Mouse (Mus musculus) heart, embryonic 15.5 days (tissue): ENCODE measurements around the gene Slfn9. TPM values are rescaled to one million over a fixed set of nuclear protein-coding genes. Genes with fewer than 3 reads are reported as not detected.
A peak's percentile ranks its signal among the peaks of the same experiment; 100 is the strongest.
"Not testable (repeated sequence)": the region's sequence is repeated elsewhere in the genome, so short reads cannot be mapped to it uniquely, and the experiment has no call there.

Experiments
- ATAC-seq: fragments of 200-750 bp; cut with Nextera tagmentation; replicated peaks from 2 replicates; pipeline ENCODE4 v1.8.0; 2017; ENCODE audit warnings: low read depth, moderate TSS enrichment; ENCODE audit not compliant: insufficient number of reproducible peaks, insufficient read depth, low FRiP score
- H3K27ac ChIP-seq: fragments of 300-500 bp; sonication (generic); 2 replicates; pipeline ENCODE4 v1.5.1; 2015; ENCODE audit warnings: mild to moderate bottlenecking, inconsistent platforms
- H3K27me3 ChIP-seq: fragments of 300-500 bp; sonication (generic); 2 replicates; pipeline ENCODE4 v1.6.1; 2015; ENCODE audit warnings: inconsistent platforms
- H3K36me3 ChIP-seq: fragments of 300-500 bp; sonication (generic); 2 replicates; pipeline ENCODE4 v1.6.1; 2015; ENCODE audit warnings: mild to moderate bottlenecking, inconsistent platforms
- H3K4me1 ChIP-seq: fragments of 300-500 bp; sonication (generic); replicated peaks from 2 replicates; pipeline ENCODE4 v1.6.1; 2015; ENCODE audit warnings: inconsistent platforms
- H3K4me2 ChIP-seq: fragments of 300-500 bp; sonication (generic); 2 replicates; pipeline ENCODE4 v1.6.1; 2015; ENCODE audit warnings: inconsistent platforms, mild to moderate bottlenecking, moderate library complexity
- H3K4me3 ChIP-seq: fragments of 300-500 bp; sonication (generic); 2 replicates; pipeline ENCODE4 v1.5.1; 2015; ENCODE audit warnings: mild to moderate bottlenecking, inconsistent platforms
- H3K9ac ChIP-seq: fragments of 300-500 bp; sonication (generic); 2 replicates; pipeline ENCODE4 v1.6.1; 2015; ENCODE audit warnings: mild to moderate bottlenecking, inconsistent platforms
- H3K9me3 ChIP-seq: fragments of 300-500 bp; sonication (generic); replicated peaks from 2 replicates; pipeline ENCODE4 v1.6.1; 2016; ENCODE audit warnings: inconsistent platforms
- WGBS: fragments of 180-500 bp; shearing (Covaris S2); methylation state at CpG from one replicate; pipeline ENCODE4 v1.1.7; 2015; ENCODE audit warnings: mixed read lengths; 5-methylcytosine and 5-hydroxymethylcytosine counted together
- polyA plus RNA-seq: library from polyadenylated mRNA; unstranded; fragments of >200 nt; fragmentation: Nextera tagmentation; extraction: Ambion mirVana; gene quantifications from 2 replicates; pipeline ENCODE4 v1.2.1, GENCODE M21; 2015

Gene Slfn9
- polyA plus RNA-seq: 10.7 and 15.5 TPM in 2 replicates

DNA sequence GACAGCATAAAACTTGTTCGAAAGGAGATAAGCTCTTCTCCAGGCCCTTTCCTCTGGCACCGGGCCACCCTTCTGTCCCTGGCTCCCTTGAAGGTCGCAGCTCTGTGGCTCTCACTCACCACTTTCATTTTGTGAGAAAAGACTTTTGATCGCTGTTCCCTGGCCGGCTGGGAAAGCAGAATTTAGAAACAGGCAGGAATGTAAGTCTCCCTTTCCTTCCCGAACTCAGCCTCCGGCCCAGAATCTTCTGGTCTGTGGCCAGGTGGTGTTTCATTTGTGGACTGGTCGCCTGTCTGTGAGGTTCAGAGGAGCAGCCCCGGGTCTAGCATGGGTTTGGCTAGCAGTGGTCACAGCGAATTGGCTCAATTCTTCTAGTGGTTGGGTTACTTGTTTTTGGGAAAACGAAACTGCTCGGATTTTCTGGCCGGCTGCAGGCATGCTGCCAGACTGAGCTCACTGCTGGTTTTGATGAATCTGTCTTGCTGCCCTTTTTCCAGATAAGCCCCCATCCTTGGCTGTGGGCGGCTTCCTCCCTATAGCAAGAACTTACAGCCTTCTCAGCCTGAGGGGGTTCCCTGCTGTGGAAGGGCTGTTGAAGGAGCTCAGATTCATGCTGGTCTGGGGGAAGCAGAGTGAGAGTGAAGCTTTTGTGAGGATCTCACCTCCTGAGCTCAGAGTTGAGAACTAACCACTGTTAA, at the start of gene Slfn9:
TSS of gene Slfn9 (minus strand) at position 362 of the 698 bp plus-strand sequence.
- Histone ChIP-seq H3K4me2 (peak within 1 kb of the TSS; percentile 82), H3K27ac (peak within 1 kb of the TSS; percentile 90), H3K9ac (peak within 1 kb of the TSS; percentile 69), H3K9me3 (no peaks in the 10 kb centered on the region), H3K27me3 (no peaks in the 10 kb centered on the region), H3K4me3 (peak within 1 kb of the TSS; percentile 59), H3K4me1 (peaks cover 17% of the 10 kb centered on the region), H3K36me3 (no peaks in the 10 kb centered on the region; the same call in 1 of the 2 replicates)
- no peak; the same call in 1 of the 2 replicates for ATAC-seq
- WGBS: under 1% methylated on average over 14 of the region's 14 CpGs

- Histone ChIP-seq H3K36me3 (no peaks in the 10 kb centered on the region), H3K4me2 (no peak overlapping the region), H3K9ac (no peak overlapping the region), H3K4me3 (no peak overlapping the region), H3K9me3 (no peaks in the 10 kb centered on the region), H3K27me3 (no peaks in the 10 kb centered on the region; the same call in 1 of the 2 replicates), H3K4me1 (0 out of 2 replicates have a peak, but pooled peaks cover 2% of the 10 kb centered on the region), H3K27ac (no peak overlapping the region)
- no peak for ATAC-seq
These were observed 49.4 kb upstream of the Slfn9 start for GRCm38 (mm10) chr11:83041000-83041399.

- Histone ChIP-seq H3K4me1 (0 out of 2 replicates have a peak, but pooled peaks cover 2% of the 10 kb centered on the region), H3K4me2 (peak overlapping the region; percentile 61), H3K36me3 (no peaks in the 10 kb centered on the region), H3K9me3 (no peaks in the 10 kb centered on the region), H3K27me3 (no peaks in the 10 kb centered on the region; the same call in 1 of the 2 replicates), H3K27ac (no peak overlapping the region), H3K4me3 (peak overlapping the region; percentile 37), H3K9ac (no peak overlapping the region)
- WGBS: 17% methylated on average over 1 of the region's 1 CpGs
- no peak for ATAC-seq
These were observed 48.7 kb upstream of the Slfn9 start for GRCm38 (mm10) chr11:83040325-83040724.

DNA sequence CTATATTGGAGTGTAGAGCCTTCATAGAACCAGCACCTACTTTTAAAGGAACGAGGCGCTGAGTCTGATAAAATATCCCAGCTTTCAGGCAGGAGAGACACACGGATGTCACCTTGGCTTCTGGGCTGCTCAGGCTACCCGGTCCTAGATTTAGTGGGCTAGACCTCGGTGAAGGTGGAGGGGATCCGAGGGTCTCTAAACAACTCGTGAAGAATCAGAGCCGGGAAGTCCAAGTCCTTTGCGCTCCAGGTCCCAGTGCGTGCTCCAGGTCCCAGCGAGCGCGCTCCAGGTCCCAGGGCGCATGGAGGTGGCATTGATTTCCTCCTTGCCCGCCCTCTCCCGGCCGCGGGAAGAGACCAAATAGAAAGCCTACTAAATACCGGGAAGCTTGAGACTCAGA, 48.2 kb upstream of the Slfn9 start:
- no peak overlapping the region for H3K27ac ChIP-seq
- H3K4me3 ChIP-seq: peak overlapping the region; percentile 37
- H3K36me3 ChIP-seq: no peaks in the 10 kb centered on the region
- no peak overlapping the region for H3K9ac ChIP-seq
- peak overlapping the region; percentile 61 for H3K4me2 ChIP-seq
- 16% methylated on average over 19 of the region's 19 CpGs for WGBS
- H3K27me3 ChIP-seq: no peaks in the 10 kb centered on the region; the same call in 1 of the 2 replicates
- ATAC-seq: no peak
- H3K9me3 ChIP-seq: no peaks in the 10 kb centered on the region
- H3K4me1 ChIP-seq: 0 out of 2 replicates have a peak, but pooled peaks cover 2% of the 10 kb centered on the region

DNA sequence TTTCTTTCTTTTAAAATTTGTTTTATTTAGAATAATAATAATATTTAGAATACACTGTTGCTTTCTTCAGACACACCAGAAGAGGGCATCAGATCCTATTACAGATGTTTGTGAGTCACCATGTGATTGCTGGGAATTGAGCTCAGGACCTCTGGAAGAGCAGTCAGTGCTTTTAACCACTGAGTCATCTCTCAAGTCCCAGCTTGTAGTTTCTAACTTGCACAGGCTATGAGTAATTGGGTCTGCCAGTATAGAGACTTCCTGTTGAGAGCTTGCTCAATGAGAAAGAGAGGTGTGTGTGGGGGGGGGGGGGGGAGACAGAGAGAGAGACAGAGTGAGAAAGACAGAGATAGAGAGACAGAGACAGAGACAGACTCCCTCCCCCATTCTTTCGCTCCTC, 47.5 kb upstream of the Slfn9 start:
- H3K4me2 ChIP-seq: peak overlapping the region; percentile 61

DNA sequence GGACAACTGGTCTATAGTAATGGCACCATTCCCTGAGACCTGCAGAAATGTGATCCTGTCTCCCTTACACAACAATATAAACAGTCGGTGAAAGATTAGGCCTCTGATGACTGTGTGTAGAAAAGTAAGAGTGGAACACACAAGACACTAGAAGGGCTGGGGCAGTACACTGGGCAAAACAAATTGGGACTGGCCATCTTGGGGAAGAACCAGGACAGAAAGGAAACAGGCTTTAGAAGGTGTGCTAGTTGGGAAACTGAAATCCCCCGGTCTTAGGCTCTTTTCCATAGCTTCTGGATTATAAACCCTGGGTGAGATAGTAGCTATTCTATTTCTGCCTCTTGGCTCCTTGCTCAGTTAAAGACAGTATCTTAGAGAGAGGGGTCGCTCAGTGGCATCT, 47.1 kb upstream of the Slfn9 start:
- not testable (repeated sequence) for H3K27ac ChIP-seq, H3K9ac ChIP-seq, ATAC-seq, H3K4me2 ChIP-seq, H3K27me3 ChIP-seq, H3K9me3 ChIP-seq, H3K4me3 ChIP-seq, H3K4me1 ChIP-seq, H3K36me3 ChIP-seq
- WGBS: 76% methylated on average over 3 of the region's 3 CpGs

More for the DNA sequence above, 47.5 kb upstream of the Slfn9 start:
- WGBS: 27% methylated on average over 1 of the region's 1 CpGs
- ATAC-seq: no peak
- no peaks in the 10 kb centered on the region for H3K36me3 ChIP-seq
- no peak overlapping the region for H3K4me3 ChIP-seq
- H3K27me3 ChIP-seq: no peaks in the 10 kb centered on the region; the same call in 1 of the 2 replicates
- 0 out of 2 replicates have a peak, but pooled peaks cover 2% of the 10 kb centered on the region for H3K4me1 ChIP-seq
- H3K27ac ChIP-seq: no peak overlapping the region
- no peak overlapping the region for H3K9ac ChIP-seq
- H3K9me3 ChIP-seq: no peaks in the 10 kb centered on the region

DNA sequence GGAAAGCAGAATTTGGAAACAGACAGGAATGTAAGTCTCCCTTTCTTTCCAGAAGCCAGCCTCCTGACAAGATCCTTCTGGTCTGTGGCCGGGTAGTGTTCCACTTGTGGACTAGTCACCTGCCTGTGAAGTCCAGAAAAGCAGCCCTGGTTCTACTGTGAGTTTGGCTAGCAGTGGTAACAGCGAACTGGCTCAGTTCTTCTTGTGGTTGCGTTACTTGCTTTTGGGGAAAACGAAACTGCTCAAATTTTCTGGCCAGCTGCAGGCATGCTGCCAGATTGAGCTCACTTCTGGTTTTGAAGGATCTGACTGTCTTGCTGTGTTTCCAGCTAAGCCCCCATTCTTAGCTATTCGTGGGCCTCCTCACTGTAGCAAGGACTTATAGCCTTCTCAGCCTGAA, 29.0 kb upstream of the Slfn9 start, which contains the start of gene Slfn8:
TSS of gene Slfn8 (minus strand) at position 190 of the 400 bp plus-strand sequence.
- Histone ChIP-seq H3K9ac (no peak within 1 kb of the TSS), H3K36me3 (no peaks in the 10 kb centered on the region), H3K4me2 (peak within 1 kb of the TSS; percentile 29), H3K27me3 (no peaks in the 10 kb centered on the region), H3K4me3 (0 out of 2 replicates have a peak within 1 kb of the TSS, but pooled peaks have one; percentile 15), H3K4me1 (no peaks in the 10 kb centered on the region), H3K9me3 (no peaks in the 10 kb centered on the region), H3K27ac (no peak within 1 kb of the TSS)
- no peak for ATAC-seq
- 65% methylated on average over 5 of the region's 5 CpGs for WGBS

GRCm38 (mm10) chr11:83019561-83020519, 28.2 kb upstream of the Slfn9 start:
- H3K9ac ChIP-seq, H3K27me3 ChIP-seq, H3K9me3 ChIP-seq, H3K27ac ChIP-seq, H3K4me1 ChIP-seq, ATAC-seq, H3K36me3 ChIP-seq: not testable (repeated sequence)
- Histone ChIP-seq H3K4me3 (0 out of 2 replicates have a peak overlapping the region, but pooled peaks have one; percentile 15), H3K4me2 (peak overlapping the region; percentile 29)
- WGBS: 64% methylated on average over 18 of the region's 18 CpGs

GRCm38 (mm10) chr11:83016093-83016492, 24.5 kb upstream of the Slfn9 start:
- no peak for ATAC-seq
- H3K4me3 ChIP-seq: no peak overlapping the region
- H3K4me2 ChIP-seq: no peak overlapping the region
- no peak overlapping the region for H3K9ac ChIP-seq
- no peak overlapping the region for H3K27ac ChIP-seq
- H3K36me3 ChIP-seq: no peaks in the 10 kb centered on the region
- no peaks in the 10 kb centered on the region for H3K27me3 ChIP-seq
- no peaks in the 10 kb centered on the region for H3K9me3 ChIP-seq
- no peaks in the 10 kb centered on the region for H3K4me1 ChIP-seq

GRCm38 (mm10) chr11:83013356-83013755, 21.7 kb upstream of the Slfn9 start:
- H3K4me3 ChIP-seq: no peak overlapping the region
- H3K4me2 ChIP-seq: no peak overlapping the region
- H3K9ac ChIP-seq: no peak overlapping the region
- WGBS: 83% methylated on average over 1 of the region's 1 CpGs
- no peak for ATAC-seq
- no peaks in the 10 kb centered on the region for H3K4me1 ChIP-seq
- no peaks in the 10 kb centered on the region for H3K27me3 ChIP-seq
- H3K36me3 ChIP-seq: no peaks in the 10 kb centered on the region
- H3K9me3 ChIP-seq: no peaks in the 10 kb centered on the region
- no peak overlapping the region for H3K27ac ChIP-seq
